Mouse (Mus musculus) intestine, postnatal 0 days (tissue): ENCODE results near the gene Shisa2. TPM values are rescaled to one million over a fixed set of nuclear protein-coding genes. Genes with fewer than 3 reads are reported as not detected.

ENCODE experiments used
- ATAC-seq: fragments of 200-750 bp; cut with Nextera tagmentation; 2 replicates; pipeline ENCODE4 v1.8.0; 2017; ENCODE audit warnings: mild to moderate bottlenecking, moderate TSS enrichment, moderate library complexity
- H3K27ac ChIP-seq: fragments of 300-500 bp; sonication (generic); 2 replicates; pipeline ENCODE4 v1.5.1; 2014; ENCODE audit warnings: mild to moderate bottlenecking, low read depth, low read length, moderate library complexity
- H3K27me3 ChIP-seq: fragments of 300-500 bp; sonication (generic); replicated peaks from 2 replicates; pipeline ENCODE4 v1.6.1; 2014; ENCODE audit warnings: low read length, mixed read lengths; ENCODE audit not compliant: control insufficient read depth, insufficient read depth
- H3K36me3 ChIP-seq: fragments of 300-500 bp; sonication (generic); 2 replicates; pipeline ENCODE4 v1.6.1; 2014; ENCODE audit warnings: mild to moderate bottlenecking, moderate library complexity; ENCODE audit not compliant: control insufficient read depth, insufficient read depth
- H3K4me1 ChIP-seq: fragments of 300-500 bp; sonication (generic); replicated peaks from 2 replicates; pipeline ENCODE4 v1.6.1; 2014; ENCODE audit warnings: antibody characterized with exemption, low read length, mixed read lengths; ENCODE audit not compliant: control insufficient read depth, insufficient read depth
- H3K4me2 ChIP-seq: fragments of 300-500 bp; sonication (generic); replicated peaks from 2 replicates; pipeline ENCODE4 v1.6.1; 2014; ENCODE audit warnings: low read depth, mild to moderate bottlenecking, moderate library complexity
- H3K4me3 ChIP-seq: fragments of 300-500 bp; sonication (generic); 2 replicates; pipeline ENCODE4 v1.5.1; 2014; ENCODE audit warnings: low read depth, low read length
- H3K9ac ChIP-seq: fragments of 300-500 bp; sonication (generic); 2 replicates; pipeline ENCODE4 v1.6.1; 2014; ENCODE audit warnings: mild to moderate bottlenecking, low read depth, low read length
- H3K9me3 ChIP-seq: fragments of 300-500 bp; sonication (generic); 2 replicates; pipeline ENCODE4 v1.6.1; 2016; ENCODE audit warnings: mixed run types; ENCODE audit not compliant: control insufficient read depth
- CTCF ChIP-seq: sonication (generic); IDR thresholded peaks from 2 replicates; pipeline ENCODE4 v1.5.1; 2016; ENCODE audit warnings: low read depth, mild to moderate bottlenecking, control low read depth, antibody characterized with exemption, moderate library complexity
- WGBS: fragments of 180-500 bp; shearing (Covaris S2); extraction: QIAGEN DNeasy Blood & Tissue Kit; methylation state at CpG from one replicate; pipeline ENCODE4 v1.1.7; 2014; 5-methylcytosine and 5-hydroxymethylcytosine counted together
- polyA plus RNA-seq: library from polyadenylated mRNA; unstranded; fragments of >200 nt; fragmentation: Nextera tagmentation; extraction: Ambion mirVana; gene quantifications from 2 replicates; pipeline ENCODE4 v1.2.1, GENCODE M21; 2015

Shisa2 gene
- polyA plus RNA-seq, result 4.6 and 4.8 TPM in 2 replicates

DNA sequence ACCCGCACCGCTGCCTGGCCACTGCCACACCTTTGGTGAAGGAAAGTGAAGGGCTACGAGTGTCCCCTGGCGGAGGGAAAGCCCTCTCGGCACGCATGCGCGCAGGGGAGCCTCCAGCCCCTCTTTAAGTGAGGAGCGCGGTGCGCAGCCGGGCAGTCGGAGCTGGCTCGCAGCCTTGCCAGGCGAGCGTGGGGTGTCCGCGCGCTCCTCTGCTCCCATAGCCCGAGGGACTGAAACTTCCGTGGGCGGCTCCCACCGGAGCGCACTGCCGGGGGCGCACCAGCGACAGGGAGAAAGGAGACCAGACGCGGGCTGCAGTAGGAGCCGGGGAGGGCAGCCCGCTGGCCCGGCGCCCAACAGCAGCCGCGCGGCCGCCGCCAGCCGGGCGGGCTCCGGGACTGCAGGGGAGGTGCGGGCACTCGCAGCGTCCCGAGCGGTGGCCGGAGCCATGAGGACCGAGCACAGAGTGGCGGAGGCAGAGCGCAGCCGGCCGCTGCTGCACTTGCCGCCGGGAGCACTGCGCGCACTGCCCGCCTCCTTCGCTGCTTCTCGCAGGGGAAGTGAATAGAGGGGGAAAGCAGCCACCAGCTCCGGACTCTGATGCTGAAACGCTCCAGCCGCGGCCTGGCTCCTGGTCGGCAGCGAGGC lies at the start of gene Shisa2:
Gene Shisa2 (plus strand): TSS at position 151 of the 648 bp plus-strand sequence.
- 0 out of 2 replicates have a peak, but pooled peaks cover 5% of the 10 kb centered on the region for H3K27me3 ChIP-seq
- H3K9ac ChIP-seq, result peak within 1 kb of the TSS; percentile 50
- H3K27ac ChIP-seq, result peak within 1 kb of the TSS; percentile 41; the same call in 1 of the 2 replicates
- WGBS, result under 1% methylated on average over 59 of the region's 65 CpGs
- no peaks in the 10 kb centered on the region for H3K9me3 ChIP-seq
- H3K4me3 ChIP-seq, result peak within 1 kb of the TSS; percentile 61
- H3K4me1 ChIP-seq, result no peaks in the 10 kb centered on the region; the same call in 1 of the 2 replicates
- peak within 1 kb of the TSS; percentile 99 for H3K4me2 ChIP-seq
- peak; percentile 77 for TF ChIP-seq CTCF
- ATAC-seq, result peak; percentile 71
- 0 out of 2 replicates have a peak, but pooled peaks cover 5% of the 10 kb centered on the region for H3K36me3 ChIP-seq

DNA sequence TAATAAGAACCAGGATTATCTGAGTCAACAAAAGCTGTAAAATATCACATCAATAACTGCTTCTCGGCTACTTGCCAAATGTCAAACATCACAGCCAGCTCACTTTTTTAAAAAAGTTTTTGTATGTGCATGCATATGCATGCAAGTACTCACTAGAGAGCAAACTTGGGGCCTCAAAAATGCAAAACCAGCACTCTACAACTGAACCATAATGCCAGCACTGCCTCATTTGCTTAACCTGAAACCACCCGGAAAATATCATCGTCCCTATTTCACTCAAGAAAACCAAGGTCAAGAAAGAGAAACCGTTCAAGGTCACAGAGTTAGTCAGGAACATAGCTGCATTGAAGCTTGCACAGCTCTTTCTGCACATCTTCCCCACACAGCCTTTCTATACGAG lies 48.7 kb upstream of the Shisa2 start:
- Histone ChIP-seq H3K4me1 (no peaks in the 10 kb centered on the region), H3K36me3 (peaks cover 48% of the 10 kb centered on the region), H3K27me3 (no peaks in the 10 kb centered on the region), H3K27ac (no peak overlapping the region), H3K9ac (no peak overlapping the region), H3K4me3 (no peak overlapping the region), H3K4me2 (no peak overlapping the region), H3K9me3 (no peaks in the 10 kb centered on the region)
- no peak for ATAC-seq
- 90% methylated on average over 5 of the region's 5 CpGs for WGBS
- no peak for TF ChIP-seq CTCF

DNA sequence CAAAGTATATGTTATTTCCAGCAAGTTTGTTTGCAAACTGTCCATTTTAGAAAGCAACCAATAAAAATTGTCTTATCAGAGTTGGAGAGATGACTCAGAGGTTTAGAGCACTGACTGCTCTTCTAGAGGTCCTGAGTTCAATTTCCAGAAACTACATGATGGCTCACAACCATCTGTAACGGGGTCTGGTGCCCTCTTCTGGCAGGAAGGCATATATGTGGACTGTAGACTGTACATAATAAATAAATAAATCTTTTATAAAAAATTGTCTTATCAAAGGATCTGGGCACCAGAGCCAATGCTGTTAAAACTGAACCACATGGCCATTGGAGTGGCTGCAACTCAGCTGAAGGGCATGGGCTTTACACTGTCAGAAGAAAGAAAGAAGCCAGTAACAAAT lies 34.5 kb upstream of the Shisa2 start:
- 66% methylated on average over 1 of the region's 1 CpGs for WGBS
- Histone ChIP-seq H3K9ac (no peak overlapping the region), H3K36me3 (peaks cover 47% of the 10 kb centered on the region)

DNA sequence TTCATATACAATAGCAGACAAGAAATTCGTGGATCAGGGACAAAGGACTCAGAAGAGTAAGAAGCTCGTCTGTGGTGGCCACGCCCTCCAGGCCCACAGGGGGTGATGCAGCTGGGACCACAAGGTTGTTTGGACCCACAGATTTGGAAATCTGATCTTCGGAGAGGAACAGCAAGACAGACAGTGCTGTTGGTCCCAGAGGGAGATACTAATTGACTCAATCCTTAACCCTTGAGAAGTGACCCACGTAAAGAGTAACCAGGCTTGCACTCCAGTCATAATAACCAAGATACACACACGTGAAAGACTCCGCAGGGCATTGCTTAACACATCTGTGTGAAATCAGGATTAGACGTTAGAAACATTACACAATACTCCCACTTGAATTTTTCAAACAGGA lies 33.2 kb upstream of the Shisa2 start:
- H3K9ac ChIP-seq, result no peak overlapping the region
- no peak overlapping the region for H3K4me2 ChIP-seq
- 79% methylated on average over 8 of the region's 8 CpGs for WGBS
- no peak for TF ChIP-seq CTCF
- H3K27me3 ChIP-seq, result no peaks in the 10 kb centered on the region
- no peak overlapping the region for H3K27ac ChIP-seq
- H3K4me1 ChIP-seq, result peaks cover 2% of the 10 kb centered on the region; the same call in 1 of the 2 replicates
- H3K36me3 ChIP-seq, result peaks cover 38% of the 10 kb centered on the region
- ATAC-seq, result no peak
- no peaks in the 10 kb centered on the region for H3K9me3 ChIP-seq
- no peak overlapping the region for H3K4me3 ChIP-seq

More for the DNA sequence above, 34.5 kb upstream of the Shisa2 start:
- no peaks in the 10 kb centered on the region for H3K4me1 ChIP-seq
- ATAC-seq, result no peak
- no peak overlapping the region for H3K4me2 ChIP-seq
- H3K27me3 ChIP-seq, result no peaks in the 10 kb centered on the region
- peak; percentile 61 for TF ChIP-seq CTCF
- no peak overlapping the region for H3K27ac ChIP-seq
- H3K9me3 ChIP-seq, result no peaks in the 10 kb centered on the region
- H3K4me3 ChIP-seq, result no peak overlapping the region

DNA sequence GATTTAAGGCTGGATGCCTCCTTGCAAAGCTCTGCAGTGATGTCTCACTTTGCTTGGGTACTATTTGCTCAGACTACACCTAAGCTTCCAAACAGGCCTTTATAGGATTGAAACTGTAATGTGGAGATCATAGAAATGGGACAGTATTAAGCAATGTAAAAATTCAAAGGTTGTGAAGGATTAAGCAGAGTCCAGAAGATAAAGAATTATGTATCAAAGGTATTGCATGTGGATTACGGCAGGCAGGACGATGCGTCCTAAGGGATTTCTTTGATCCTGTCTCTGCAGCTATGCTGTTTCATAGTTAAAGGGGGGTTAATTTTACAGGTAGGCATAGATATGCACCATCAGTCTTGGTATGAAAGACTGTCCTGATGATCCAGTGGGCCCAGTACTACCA lies 32.5 kb upstream of the Shisa2 start:
- no peak overlapping the region for H3K9ac ChIP-seq
- TF ChIP-seq CTCF, result no peak
- H3K4me2 ChIP-seq, result no peak overlapping the region
- ATAC-seq, result no peak
- no peaks in the 10 kb centered on the region for H3K9me3 ChIP-seq
- peaks cover 2% of the 10 kb centered on the region; the same call in 1 of the 2 replicates for H3K4me1 ChIP-seq
- no peaks in the 10 kb centered on the region for H3K27me3 ChIP-seq
- peaks cover 37% of the 10 kb centered on the region for H3K36me3 ChIP-seq
- H3K4me3 ChIP-seq, result no peak overlapping the region
- H3K27ac ChIP-seq, result no peak overlapping the region
- WGBS, result 95% methylated on average over 3 of the region's 3 CpGs

DNA sequence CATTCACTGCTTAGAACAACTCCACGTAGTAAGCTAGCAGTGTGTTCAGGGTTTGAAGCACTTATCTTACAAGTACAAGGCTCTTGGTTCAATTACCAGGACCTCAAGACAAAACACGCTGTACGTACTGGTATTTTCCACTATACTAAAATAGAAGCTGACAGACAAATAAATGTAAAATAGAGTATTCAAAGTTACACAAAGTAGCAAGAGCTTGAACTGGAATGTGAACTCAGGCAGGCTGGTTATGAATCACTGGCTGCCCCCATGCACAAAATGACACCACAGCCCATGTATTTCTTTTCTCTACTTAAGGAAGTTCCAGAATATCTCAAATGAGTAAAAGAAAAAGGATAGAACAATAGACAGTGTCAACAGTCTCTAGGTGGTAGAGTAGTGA lies 30.1 kb upstream of the Shisa2 start:
- Histone ChIP-seq H3K27ac (no peak overlapping the region), H3K4me3 (no peak overlapping the region), H3K9me3 (no peaks in the 10 kb centered on the region), H3K4me1 (peaks cover 2% of the 10 kb centered on the region; the same call in 1 of the 2 replicates), H3K9ac (no peak overlapping the region), H3K4me2 (no peak overlapping the region), H3K36me3 (peaks cover 17% of the 10 kb centered on the region), H3K27me3 (no peaks in the 10 kb centered on the region)
- no peak for ATAC-seq
- 93% methylated on average over 3 of the region's 3 CpGs for WGBS
- TF ChIP-seq CTCF, result no peak
